Mouse (Mus musculus) layer of hippocampus, adult 11-12 months (tissue): ENCODE results near the gene 2210408I21Rik.

ENCODE experiments used
- DNase-seq: peaks from one replicate; pipeline ENCODE4 v3.0.0; 2022; ENCODE audit warnings: low spot score

The 2210408I21Rik gene

GRCm38 (mm10) chr13:77278659-77279413, 143.5 kb downstream of the 2210408I21Rik start:
- DNase-seq = no peak

GRCm38 (mm10) chr13:77295519-77295918, 160.2 kb downstream of the 2210408I21Rik start:
- DNase-seq = peak; percentile 35

DNA sequence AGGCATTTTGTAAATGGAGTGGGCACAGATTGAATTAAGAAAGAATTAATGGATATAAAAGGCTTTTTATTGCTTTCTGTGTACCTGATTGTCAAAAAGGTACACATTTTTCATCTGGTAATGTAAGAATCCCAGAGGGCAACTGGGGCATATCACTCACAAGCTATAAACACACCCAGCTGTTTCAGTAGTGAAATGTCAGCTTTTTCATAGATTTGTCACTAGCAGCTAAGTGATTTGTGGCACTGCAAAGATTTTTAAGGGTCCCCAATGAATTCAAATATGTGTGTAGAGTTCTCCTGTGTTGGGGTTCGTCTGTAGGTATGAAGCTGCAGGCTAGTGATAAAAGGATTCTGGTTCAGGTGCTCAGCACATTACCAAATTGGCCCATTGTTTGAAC, 188.8 kb downstream of the 2210408I21Rik start:
- no peak for DNase-seq

- no peak for DNase-seq
These were observed 191.0 kb downstream of the 2210408I21Rik start for GRCm38 (mm10) chr13:77326174-77326959.

DNA sequence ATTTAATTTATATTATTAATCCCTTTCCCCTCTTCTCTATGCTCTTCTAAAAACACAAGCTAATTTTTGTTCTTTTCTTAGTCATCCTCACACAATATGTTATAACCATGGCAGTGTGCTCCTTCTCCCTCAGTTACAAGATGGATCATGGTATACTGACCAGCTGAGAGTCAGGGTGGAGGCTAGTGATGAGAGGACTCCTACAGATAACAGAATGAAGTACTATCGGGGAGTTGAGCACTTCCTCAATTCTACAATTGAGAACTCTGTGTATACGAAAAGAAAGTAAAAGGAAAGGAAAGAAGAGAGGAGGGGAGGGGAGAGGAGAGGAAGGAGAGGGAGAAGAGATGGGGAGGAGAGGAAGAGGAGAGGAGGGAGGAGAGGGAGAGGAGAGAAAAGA, 206.8 kb downstream of the 2210408I21Rik start:
- DNase-seq = no peak

DNA sequence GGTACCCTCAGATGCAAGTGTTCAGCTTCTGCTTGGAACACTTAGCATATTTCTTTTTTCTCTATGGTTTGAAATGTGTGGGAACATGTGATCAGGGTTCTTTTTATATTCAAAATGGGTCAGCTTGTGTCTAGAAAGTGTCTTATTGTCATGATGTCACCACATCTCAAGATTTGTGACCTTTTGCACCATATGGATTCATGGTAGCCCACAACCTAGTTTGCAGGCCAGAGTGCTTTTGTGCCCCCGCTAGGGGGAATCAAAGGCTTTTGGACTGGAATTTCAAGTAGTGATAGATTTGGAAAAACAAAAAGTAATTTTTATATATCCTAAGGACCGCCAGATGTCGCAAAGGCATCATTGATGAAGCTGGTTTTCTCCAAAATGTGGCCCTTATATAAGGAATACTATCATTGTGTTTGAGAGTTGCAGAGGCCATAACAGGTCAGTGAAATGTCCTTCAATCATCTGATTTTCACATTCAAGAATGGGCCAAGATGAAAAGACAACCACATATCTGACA, 250.2 kb downstream of the 2210408I21Rik start:
- no peak for DNase-seq

GRCm38 (mm10) chr13:77386001-77386400, 250.7 kb downstream of the 2210408I21Rik start:
- DNase-seq = no peak

DNA sequence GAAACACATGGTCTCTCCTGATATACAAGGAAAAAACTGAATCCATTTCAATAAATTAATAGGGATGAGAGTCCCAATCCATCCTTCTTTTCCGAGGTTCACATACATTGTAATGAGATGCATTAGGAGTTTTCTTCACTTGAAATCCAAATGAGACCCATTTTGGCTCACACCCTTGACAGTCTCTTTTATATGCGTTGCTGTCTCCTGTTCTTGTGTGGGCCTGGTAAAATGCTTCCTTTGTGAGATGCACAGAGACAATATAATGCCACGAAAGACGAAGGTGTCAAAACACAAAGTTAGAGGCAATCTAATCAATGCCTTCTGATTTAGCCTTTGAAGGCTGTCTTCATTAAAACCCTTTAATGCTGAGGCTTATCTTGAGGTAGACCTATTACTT, 252.8 kb downstream of the 2210408I21Rik start:
- DNase-seq = no peak

- DNase-seq = no peak
These were observed 253.9 kb downstream of the 2210408I21Rik start for GRCm38 (mm10) chr13:77389209-77389608.

GRCm38 (mm10) chr13:77396374-77396773, 261.0 kb downstream of the 2210408I21Rik start:
- no peak for DNase-seq

- DNase-seq = peak; percentile 13
These were observed 261.6 kb downstream of the 2210408I21Rik start for GRCm38 (mm10) chr13:77396981-77397380.

DNA sequence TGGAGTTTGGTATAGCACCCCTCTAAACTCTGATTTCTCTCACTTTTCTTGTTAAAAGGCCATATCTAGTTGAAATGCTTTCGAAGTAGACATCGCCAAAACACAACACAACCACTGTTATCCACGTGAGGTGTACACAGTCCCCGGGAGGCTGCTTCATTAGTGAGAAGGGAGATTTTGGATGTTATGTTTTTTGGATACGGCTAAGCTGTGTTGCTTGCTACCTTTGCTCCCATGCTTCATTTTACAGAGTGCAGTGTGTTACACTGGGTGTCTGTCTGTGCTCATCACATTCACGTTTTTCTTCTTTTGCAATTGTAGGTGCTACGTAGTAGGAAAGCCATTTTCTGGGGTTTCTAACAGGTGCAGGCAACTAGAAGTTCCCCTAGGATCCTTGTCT, 262.3 kb downstream of the 2210408I21Rik start:
- DNase-seq = no peak

GRCm38 (mm10) chr13:77398477-77398876, 263.1 kb downstream of the 2210408I21Rik start:
- DNase-seq = no peak

- DNase-seq = no peak
These were observed 265.4 kb downstream of the 2210408I21Rik start for GRCm38 (mm10) chr13:77400762-77401161.

- DNase-seq = no peak
These were observed 273.2 kb downstream of the 2210408I21Rik start for GRCm38 (mm10) chr13:77408530-77408929.

DNA sequence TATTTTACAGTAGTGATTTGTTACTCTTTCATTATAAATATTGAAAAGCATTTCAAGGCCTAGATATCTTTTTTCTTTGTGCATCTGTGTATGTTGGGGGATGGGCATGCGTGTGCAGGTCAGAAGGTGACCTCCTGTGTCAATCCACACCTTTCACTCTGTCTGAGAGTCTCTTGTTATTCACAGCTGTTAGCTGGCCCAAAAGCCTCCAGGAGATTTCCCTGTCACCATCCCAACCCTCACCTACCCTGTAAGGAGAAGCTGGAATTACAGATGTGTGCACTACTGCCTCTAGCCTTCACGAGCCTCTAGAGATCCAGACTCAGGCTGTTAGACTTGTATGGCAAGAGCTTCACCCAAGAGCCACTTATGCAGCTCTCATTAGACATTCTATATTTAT, 274.5 kb downstream of the 2210408I21Rik start:
- no peak for DNase-seq

GRCm38 (mm10) chr13:77412829-77413228, 277.5 kb downstream of the 2210408I21Rik start:
- DNase-seq = no peak

GRCm38 (mm10) chr13:77450007-77450567, 314.7 kb downstream of the 2210408I21Rik start:
- DNase-seq = no peak

DNA sequence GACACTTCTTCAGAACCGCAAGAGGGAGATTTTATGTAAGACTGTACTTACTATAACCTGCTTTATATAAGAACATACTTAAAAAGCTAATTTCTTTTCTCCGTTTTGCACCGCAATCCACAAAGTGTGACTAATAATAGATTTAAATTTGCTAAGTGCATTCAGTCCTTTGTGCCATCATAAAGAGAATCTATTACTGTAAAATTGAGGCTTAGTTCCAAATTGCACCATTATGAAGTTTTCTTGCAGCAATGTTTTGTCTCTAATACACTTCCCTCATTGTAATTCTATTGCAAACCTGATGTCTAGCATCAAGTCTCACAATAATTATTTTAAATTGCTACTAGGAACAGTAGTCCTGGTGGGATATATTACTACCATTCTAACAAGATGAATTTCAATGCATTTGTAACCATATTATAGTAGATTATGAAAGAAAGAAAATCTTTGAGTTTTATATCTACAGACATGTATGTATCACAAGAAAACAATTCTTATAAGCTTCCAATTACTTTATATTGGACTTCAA, 334.8 kb downstream of the 2210408I21Rik start:
- no peak for DNase-seq

DNA sequence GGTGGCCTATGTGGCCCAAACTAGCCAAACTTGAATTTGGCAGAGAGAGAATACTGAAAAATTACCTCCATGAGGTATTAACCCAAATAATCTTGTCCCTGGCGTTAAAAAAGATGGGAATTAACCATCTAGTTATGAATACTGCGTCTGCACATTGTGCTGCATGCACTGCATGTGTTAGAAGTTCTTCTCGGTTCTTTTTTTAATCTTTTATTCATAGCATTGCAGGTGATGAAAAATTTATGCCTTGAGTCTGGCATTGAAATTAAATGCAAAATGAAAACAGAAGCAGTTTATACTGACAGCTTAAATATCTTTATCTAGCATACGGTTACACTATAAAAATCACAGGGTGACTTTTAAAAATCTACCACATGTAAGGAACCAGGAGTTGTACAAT, 341.1 kb downstream of the 2210408I21Rik start:
- DNase-seq = no peak

GRCm38 (mm10) chr13:77478425-77479119, 343.2 kb downstream of the 2210408I21Rik start:
- DNase-seq = no peak
